Mouse (Mus musculus): Measurements from ENCODE around the gene Nckap5. TPM values are rescaled to one million over a fixed set of nuclear protein-coding genes. Genes with fewer than 3 reads are reported as not detected.
"Not testable (repeated sequence)": the region's sequence is repeated elsewhere in the genome, so short reads cannot be mapped to it uniquely, and the experiment has no call there.

Nckap5 gene
- polyA plus RNA-seq, 1 experiment from 2014 or later, result 6.2 TPM

- H3K9me3 ChIP-seq (ENCODE audit: control insufficient read depth, low read length), result no peaks in the 10 kb centered on the region
- no peak overlapping the region for H3K27ac ChIP-seq (replicated peaks; ENCODE audit: low read depth, low read length)
- H3K4me2 ChIP-seq (ENCODE audit: low read depth, low read length), result no peak overlapping the region
- 79% methylated on average over 3 of the region's 3 CpGs for WGBS
- no peaks in the 10 kb centered on the region for H3K27me3 ChIP-seq (replicated peaks; ENCODE audit: control insufficient read depth, insufficient read depth, low read length)
- DNase-seq (ENCODE audit: low spot score) (no peak), ATAC-seq (ENCODE audit: low read depth) (no peak)
- H3K4me1 ChIP-seq (ENCODE audit: control insufficient read depth, insufficient read depth, low read length), result no peaks in the 10 kb centered on the region
- H3K36me3 ChIP-seq (ENCODE audit: control insufficient read depth, insufficient read depth, low read length), result no peaks in the 10 kb centered on the region
- H3K4me3 ChIP-seq (ENCODE audit: low read depth, low read length), result no peak overlapping the region
- H3K9ac ChIP-seq (ENCODE audit: low read depth, low read length), result no peak overlapping the region
These were observed 28.2 kb downstream of the Nckap5 start for GRCm38 (mm10) chr1:126802405-126802804.

- no peak overlapping the region for H3K27ac ChIP-seq (replicated peaks; ENCODE audit: low read depth, low read length)
- DNase-seq (ENCODE audit: low spot score) (peak; percentile 26), ATAC-seq (ENCODE audit: low read depth) (no peak)
- no peaks in the 10 kb centered on the region for H3K27me3 ChIP-seq (replicated peaks; ENCODE audit: control insufficient read depth, insufficient read depth, low read length)
- H3K4me2 ChIP-seq (ENCODE audit: low read depth, low read length), result no peak overlapping the region
- WGBS, result 69% methylated on average over 8 of the region's 8 CpGs
- no peaks in the 10 kb centered on the region for H3K9me3 ChIP-seq (ENCODE audit: control insufficient read depth, low read length)
- H3K4me3 ChIP-seq (ENCODE audit: low read depth, low read length), result no peak overlapping the region
- no peaks in the 10 kb centered on the region for H3K4me1 ChIP-seq (ENCODE audit: control insufficient read depth, insufficient read depth, low read length)
- no peak overlapping the region for H3K9ac ChIP-seq (ENCODE audit: low read depth, low read length)
- H3K36me3 ChIP-seq (ENCODE audit: control insufficient read depth, insufficient read depth, low read length), result no peaks in the 10 kb centered on the region
These were observed 28.9 kb downstream of the Nckap5 start for GRCm38 (mm10) chr1:126801706-126802105.

DNA sequence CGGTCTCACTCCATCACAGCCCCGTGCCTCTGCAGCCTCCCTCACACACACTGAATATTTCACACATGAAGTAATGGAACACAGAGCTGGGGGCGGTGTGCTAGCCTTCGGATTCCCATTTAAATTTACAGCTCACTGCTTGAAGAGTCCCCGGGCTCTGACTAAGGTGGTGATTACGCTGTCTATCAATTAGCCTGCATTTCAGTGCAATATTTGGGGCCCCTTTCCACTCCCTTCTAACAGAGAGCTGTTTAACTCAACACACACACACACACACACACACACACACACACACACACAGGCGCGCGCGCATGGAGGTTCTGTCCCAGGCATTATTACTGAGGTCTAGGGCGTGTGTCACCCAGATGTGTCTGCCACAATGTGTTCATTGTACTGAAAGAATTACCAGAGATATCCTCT, 31.2 kb downstream of the Nckap5 start:
- no peak overlapping the region for H3K9ac ChIP-seq (ENCODE audit: low read depth, low read length)
- H3K4me2 ChIP-seq (ENCODE audit: low read depth, low read length), result no peak overlapping the region
- H3K36me3 ChIP-seq (ENCODE audit: control insufficient read depth, insufficient read depth, low read length), result no peaks in the 10 kb centered on the region
- peak; percentile 34 for DNase-seq (ENCODE audit: low spot score)
- H3K27ac ChIP-seq (replicated peaks; ENCODE audit: low read depth, low read length), result no peak overlapping the region
- H3K4me3 ChIP-seq (ENCODE audit: low read depth, low read length), result no peak overlapping the region
- 65% methylated on average over 11 of the region's 11 CpGs for WGBS
- H3K4me1 ChIP-seq (ENCODE audit: control insufficient read depth, insufficient read depth, low read length), result no peaks in the 10 kb centered on the region
- peak; percentile 63; the same call in 1 of the 2 replicates for ATAC-seq (ENCODE audit: low read depth)
- no peaks in the 10 kb centered on the region for H3K27me3 ChIP-seq (replicated peaks; ENCODE audit: control insufficient read depth, insufficient read depth, low read length)
- H3K9me3 ChIP-seq (ENCODE audit: control insufficient read depth, low read length), result no peaks in the 10 kb centered on the region

- not testable (repeated sequence) for H3K9me3 ChIP-seq (ENCODE audit: control insufficient read depth, low read length); ATAC-seq (ENCODE audit: low read depth)
These were observed 50.2 kb downstream of the Nckap5 start for GRCm38 (mm10) chr1:126780354-126780941.

GRCm38 (mm10) chr1:126773947-126774346, 56.7 kb downstream of the Nckap5 start:
- no CpG with 5 or more reads among the region's 6 CpGs for WGBS
- H3K9ac ChIP-seq (ENCODE audit: low read depth, low read length); H3K4me2 ChIP-seq (ENCODE audit: low read depth, low read length); H3K9me3 ChIP-seq (ENCODE audit: control insufficient read depth, low read length); H3K27me3 ChIP-seq (replicated peaks; ENCODE audit: control insufficient read depth, insufficient read depth, low read length); ATAC-seq (ENCODE audit: low read depth); H3K4me3 ChIP-seq (ENCODE audit: low read depth, low read length); H3K27ac ChIP-seq (replicated peaks; ENCODE audit: low read depth, low read length); H3K36me3 ChIP-seq (ENCODE audit: control insufficient read depth, insufficient read depth, low read length); DNase-seq (ENCODE audit: low spot score); H3K4me1 ChIP-seq (ENCODE audit: control insufficient read depth, insufficient read depth, low read length): not testable (repeated sequence)

More at GRCm38 (mm10) chr1:126780354-126780941, 50.2 kb downstream of the Nckap5 start:
- not testable (repeated sequence) for H3K36me3 ChIP-seq (ENCODE audit: control insufficient read depth, insufficient read depth, low read length); H3K27me3 ChIP-seq (replicated peaks; ENCODE audit: control insufficient read depth, insufficient read depth, low read length); H3K4me1 ChIP-seq (ENCODE audit: control insufficient read depth, insufficient read depth, low read length); H3K9ac ChIP-seq (ENCODE audit: low read depth, low read length); H3K4me2 ChIP-seq (ENCODE audit: low read depth, low read length); H3K4me3 ChIP-seq (ENCODE audit: low read depth, low read length); DNase-seq (ENCODE audit: low spot score); H3K27ac ChIP-seq (replicated peaks; ENCODE audit: low read depth, low read length)
- WGBS, result no CpG with 5 or more reads among the region's 2 CpGs

DNA sequence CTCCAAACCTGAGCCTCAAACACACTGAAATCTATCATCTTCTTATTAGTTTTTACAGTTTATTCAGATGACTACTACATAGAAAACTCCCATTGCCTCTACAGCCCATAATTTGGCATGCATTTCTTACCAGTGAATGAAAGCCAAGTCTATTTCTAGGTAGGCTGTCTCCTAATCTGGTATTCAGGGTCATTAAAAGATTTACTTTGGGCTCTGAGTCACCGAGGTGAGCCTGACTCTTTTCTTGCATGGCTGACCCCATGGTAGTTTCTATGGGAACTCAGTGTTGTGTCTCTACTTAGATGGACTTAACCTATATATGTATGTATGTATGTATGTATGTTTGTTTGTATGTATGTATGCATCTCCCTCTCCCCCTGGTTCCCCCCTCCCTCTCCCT, 63.6 kb downstream of the Nckap5 start:
- Histone ChIP-seq H3K4me2 (ENCODE audit: low read depth, low read length) (no peak overlapping the region), H3K27me3 (replicated peaks; ENCODE audit: control insufficient read depth, insufficient read depth, low read length) (no peaks in the 10 kb centered on the region), H3K36me3 (ENCODE audit: control insufficient read depth, insufficient read depth, low read length) (no peaks in the 10 kb centered on the region), H3K9ac (ENCODE audit: low read depth, low read length) (no peak overlapping the region), H3K4me1 (ENCODE audit: control insufficient read depth, insufficient read depth, low read length) (no peaks in the 10 kb centered on the region), H3K4me3 (ENCODE audit: low read depth, low read length) (no peak overlapping the region), H3K9me3 (ENCODE audit: control insufficient read depth, low read length) (no peaks in the 10 kb centered on the region), H3K27ac (replicated peaks; ENCODE audit: low read depth, low read length) (no peak overlapping the region)
- ATAC-seq (ENCODE audit: low read depth) (no peak), DNase-seq (ENCODE audit: low spot score) (no peak)
- 53% methylated on average over 1 of the region's 1 CpGs for WGBS

DNA sequence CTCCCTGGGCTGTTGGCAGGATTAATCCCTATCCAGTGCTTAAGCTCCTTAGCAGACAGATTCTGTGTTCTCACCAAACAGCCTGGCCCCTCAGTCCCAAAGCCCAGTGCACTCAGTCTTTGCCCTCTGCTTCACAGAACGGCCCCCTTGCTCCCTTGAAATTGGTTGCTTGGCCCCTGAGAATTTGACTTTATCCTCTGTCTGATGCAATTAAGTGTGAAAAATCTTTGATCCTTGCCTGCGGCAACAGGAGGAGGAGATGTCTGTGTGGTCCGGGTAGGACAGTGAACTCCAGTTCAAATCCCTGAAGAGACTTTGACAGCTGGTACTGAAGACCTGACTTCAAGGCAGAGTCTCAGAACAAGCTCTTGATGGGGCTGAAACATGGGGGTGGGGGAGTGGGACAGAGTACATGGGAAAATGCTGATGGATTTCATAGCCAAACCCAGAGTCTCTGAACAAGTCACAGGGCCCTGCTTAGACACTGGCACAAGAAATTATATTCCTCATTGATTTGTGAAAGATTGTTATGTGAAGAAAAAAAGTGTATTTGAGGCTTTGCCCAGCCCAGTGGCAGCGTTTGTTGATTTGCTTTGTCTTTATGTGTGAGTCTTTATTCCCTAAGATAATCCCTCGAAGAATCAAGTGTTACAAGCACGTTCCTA, 65.0 kb downstream of the Nckap5 start:
- Histone ChIP-seq H3K27ac (replicated peaks; ENCODE audit: low read depth, low read length) (no peak overlapping the region), H3K4me1 (ENCODE audit: control insufficient read depth, insufficient read depth, low read length) (no peaks in the 10 kb centered on the region), H3K4me2 (ENCODE audit: low read depth, low read length) (no peak overlapping the region), H3K27me3 (replicated peaks; ENCODE audit: control insufficient read depth, insufficient read depth, low read length) (no peaks in the 10 kb centered on the region), H3K4me3 (ENCODE audit: low read depth, low read length) (no peak overlapping the region), H3K9ac (ENCODE audit: low read depth, low read length) (no peak overlapping the region), H3K36me3 (ENCODE audit: control insufficient read depth, insufficient read depth, low read length) (no peaks in the 10 kb centered on the region), H3K9me3 (ENCODE audit: control insufficient read depth, low read length) (no peaks in the 10 kb centered on the region)
- no peak for DNase-seq (ENCODE audit: low spot score)
- 41% methylated on average over 6 of the region's 6 CpGs for WGBS
- ATAC-seq (ENCODE audit: low read depth), result no peak

GRCm38 (mm10) chr1:126764201-126764600, 66.4 kb downstream of the Nckap5 start:
- no peaks in the 10 kb centered on the region for H3K36me3 ChIP-seq (ENCODE audit: control insufficient read depth, insufficient read depth, low read length)
- 69% methylated on average over 3 of the region's 3 CpGs for WGBS

GRCm38 (mm10) chr1:126763192-126763591, 67.4 kb downstream of the Nckap5 start:
- Histone ChIP-seq H3K9ac (ENCODE audit: low read depth, low read length) (no peak overlapping the region), H3K27me3 (replicated peaks; ENCODE audit: control insufficient read depth, insufficient read depth, low read length) (no peaks in the 10 kb centered on the region), H3K4me1 (ENCODE audit: control insufficient read depth, insufficient read depth, low read length) (no peaks in the 10 kb centered on the region), H3K36me3 (ENCODE audit: control insufficient read depth, insufficient read depth, low read length) (no peaks in the 10 kb centered on the region), H3K9me3 (ENCODE audit: control insufficient read depth, low read length) (no peaks in the 10 kb centered on the region), H3K27ac (replicated peaks; ENCODE audit: low read depth, low read length) (no peak overlapping the region), H3K4me3 (ENCODE audit: low read depth, low read length) (no peak overlapping the region), H3K4me2 (ENCODE audit: low read depth, low read length) (no peak overlapping the region)
- ATAC-seq (ENCODE audit: low read depth) (no peak), DNase-seq (ENCODE audit: low spot score) (no peak)
- WGBS, result 93% methylated on average over 2 of the region's 2 CpGs

More at GRCm38 (mm10) chr1:126764201-126764600, 66.4 kb downstream of the Nckap5 start:
- Histone ChIP-seq H3K4me1 (ENCODE audit: control insufficient read depth, insufficient read depth, low read length) (no peaks in the 10 kb centered on the region), H3K27ac (replicated peaks; ENCODE audit: low read depth, low read length) (no peak overlapping the region), H3K9ac (ENCODE audit: low read depth, low read length) (no peak overlapping the region), H3K27me3 (replicated peaks; ENCODE audit: control insufficient read depth, insufficient read depth, low read length) (no peaks in the 10 kb centered on the region), H3K9me3 (ENCODE audit: control insufficient read depth, low read length) (no peaks in the 10 kb centered on the region), H3K4me2 (ENCODE audit: low read depth, low read length) (no peak overlapping the region), H3K4me3 (ENCODE audit: low read depth, low read length) (no peak overlapping the region)
- ATAC-seq (ENCODE audit: low read depth) (no peak), DNase-seq (ENCODE audit: low spot score) (no peak)
